Mouse (Mus musculus) cortical plate, adult 2 months (tissue): ENCODE results near the gene Pan2.

Source experiments
- CTCF ChIP-seq: fragments of 200-500 bp; IDR thresholded peaks from 2 replicates; pipeline ENCODE4 v1.5.1; 2011; ENCODE audit warnings: mild to moderate bottlenecking, control low read depth, low read length; ENCODE audit not compliant: insufficient read depth; ENCODE audit errors: extremely low read depth
- POLR2A ChIP-seq: fragments of 200-500 bp; IDR thresholded peaks from 2 replicates; pipeline ENCODE4 v1.6.1; 2011; ENCODE audit warnings: mild to moderate bottlenecking, low read length, control low read depth; ENCODE audit not compliant: insufficient read depth; ENCODE audit errors: extremely low read depth

- TF ChIP-seq POLR2A (no peak), CTCF (no peak)
Measured at GRCm38 (mm10) chr10:128253677-128254255, 49.4 kb upstream of the Pan2 start, which contains the start of gene Apon.
